Comparison of ENCODE assay signal across 25 mouse cellular contexts in the genomic region with DNA sequence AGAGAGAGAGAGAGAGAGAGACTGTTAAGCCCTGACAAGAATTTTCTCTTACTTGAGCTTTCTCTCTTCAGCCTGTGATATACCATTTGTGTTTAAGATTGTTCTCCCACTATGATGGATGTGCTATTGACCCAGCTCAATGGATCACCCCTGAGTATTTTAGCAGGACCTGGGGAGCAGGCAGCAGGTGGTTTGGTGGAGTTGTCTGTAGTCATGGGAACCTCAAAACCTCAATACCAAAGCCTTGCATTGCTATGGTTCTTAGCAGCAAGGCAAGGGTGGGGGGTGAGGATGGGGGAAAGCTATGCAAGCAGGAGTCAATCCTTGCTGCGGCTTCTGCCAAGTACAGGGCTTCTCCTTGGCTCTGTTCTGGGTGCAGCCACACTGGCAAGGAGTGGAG. TPM values are rescaled to one million over a fixed set of nuclear protein-coding genes. Genes with fewer than 3 reads are reported as not detected.
DNase-seq lines count a peak whose midpoint lies in the region; ATAC-seq and TF ChIP-seq lines count a peak whose summit lies in the region.
"Had no signal": no experiment of that assay in that cellular context is flagged by ENCODE, and none has a peak within 500 bp of the region (broad histone marks: within the 10 kb centered on the region; RNA-seq: fewer than 3 reads in every experiment).

No protein-coding gene starts in this region.

- no peaks in the 10 kb centered on the region for H3K27me3 ChIP-seq in MEL (ENCODE audit: control insufficient read depth in 1 of 2, insufficient read depth in 2 of 2, low read length in 2 of 2)
- H3K27me3 ChIP-seq in liver, embryonic 15.5 days, result no peaks in the 10 kb centered on the region
- no peaks in the 10 kb centered on the region for H3K27me3 ChIP-seq in limb, embryonic 10.5 days (ENCODE audit: low read depth, poor library complexity, severe bottlenecking)
- H3K27me3 ChIP-seq: embryonic facial prominence, embryonic 15.5 days; hindbrain, embryonic 13.5 days; Patski had no signal

- H3K79me2 ChIP-seq in MEL (ENCODE audit: control insufficient read depth, insufficient read depth, low read length, poor library complexity), result no peaks in the 10 kb centered on the region

- peak overlapping the region; percentile 50 to 53 for H3K4me3 ChIP-seq in MEL (ENCODE audit: control insufficient read depth in 1 of 2, insufficient read depth in 1 of 2, low read depth in 2 of 2, low read length in 2 of 2)
- H3K4me3 ChIP-seq in liver, embryonic 15.5 days (replicated peaks), result no peak overlapping the region
- no peak overlapping the region for H3K4me3 ChIP-seq in limb, embryonic 10.5 days
- H3K4me3 ChIP-seq: embryonic facial prominence, embryonic 15.5 days; forebrain, embryonic 10.5 days; gastrocnemius, adult 2 months; heart, embryonic 10.5 days; hindbrain, embryonic 13.5 days had no signal

- TF ChIP-seq POLR2A in MEL (IDR thresholded peaks at IDR 0.05; ENCODE audit: control insufficient read depth in 1 of 2, insufficient read depth in 1 of 2, low read depth in 1 of 2, low read length in 2 of 2, poor library complexity in 1 of 2), result no peak

- no peak for ATAC-seq in liver, embryonic 15.5 days (ENCODE audit: insufficient read depth)
- ATAC-seq in megakaryocyte-erythroid progenitor cell, adult 5-6 weeks (replicated peaks; ENCODE audit: low FRiP score, low TSS enrichment, poor library complexity, severe bottlenecking), result peak; percentile 31
- ATAC-seq: CD4-positive, CD25-positive, alpha-beta regulatory T cell, adult 4 months; forebrain, embryonic 14.5 days; hindbrain, postnatal 0 days; Patski had no signal

- no peaks in the 10 kb centered on the region for H3K9me3 ChIP-seq in MEL (replicated peaks; ENCODE audit: insufficient read depth, low read length)
- no peaks in the 10 kb centered on the region for H3K9me3 ChIP-seq in liver, embryonic 15.5 days (replicated peaks)
- no peaks in the 10 kb centered on the region for H3K9me3 ChIP-seq in limb, embryonic 10.5 days (replicated peaks)
- H3K9me3 ChIP-seq: embryonic facial prominence, embryonic 15.5 days; forebrain, embryonic 10.5 days; G1E; heart, embryonic 10.5 days; hindbrain, embryonic 13.5 days had no signal

- TF ChIP-seq EP300 in MEL (IDR thresholded peaks at IDR 0.05; ENCODE audit: low read depth in 1 of 2, low read length in 2 of 2), result no peak

- peak overlapping the region; percentile 94 for H3K27ac ChIP-seq in MEL (ENCODE audit: control insufficient read depth, low read depth, low read length)
- H3K27ac ChIP-seq in liver, embryonic 15.5 days (replicated peaks), result no peak overlapping the region
- no peak overlapping the region for H3K27ac ChIP-seq in limb, embryonic 10.5 days
- H3K27ac ChIP-seq: embryonic facial prominence, embryonic 15.5 days; forebrain, embryonic 10.5 days; gastrocnemius, adult 2 months; heart, embryonic 10.5 days; hindbrain, embryonic 13.5 days; hindbrain, postnatal 0 days had no signal

- DNase-seq in MEL (ENCODE audit: low read depth, low spot score), result peak; percentile 73
- DNase-seq in R1 (ENCODE audit: low read depth, low spot score), result peak; percentile 80
- DNase-seq in left cerebral cortex, adult 18-20 months (ENCODE audit: low spot score in 2 of 2), result no peak
- DNase-seq in limb, embryonic 10.5 days (ENCODE audit: low spot score), result no peak
- no peak for DNase-seq in ovary, adult 18-20 months (ENCODE audit: low spot score)
- DNase-seq: B cell, adult 2 months; cerebellum, adult 11 months; cerebellum, adult 8-10 months; cerebellum, postnatal 14 days; embryo, embryonic 11 days; gastrocnemius, adult 2 months; gastrocnemius, postnatal 36 days; heart, adult 18-20 months; heart, postnatal 10 days had no signal

- TF ChIP-seq RAD21 in MEL (IDR thresholded peaks at IDR 0.05; ENCODE audit: low read depth, low read length), result no peak

- peaks cover 3 to 26% of the 10 kb centered on the region in 2 experiments; a peak in 3 of 4 replicates for H3K4me1 ChIP-seq in MEL (ENCODE audit: control insufficient read depth in 1 of 2, insufficient read depth in 2 of 2, low read length in 2 of 2)
- peaks cover 25% of the 10 kb centered on the region for H3K4me1 ChIP-seq in liver, embryonic 15.5 days (replicated peaks)
- peaks cover 14% of the 10 kb centered on the region for H3K4me1 ChIP-seq in limb, embryonic 10.5 days
- H3K4me1 ChIP-seq: embryonic facial prominence, embryonic 15.5 days had no signal

- peak overlapping the region; percentile 56; the same call in 1 of the 2 replicates for H3K4me2 ChIP-seq in liver, embryonic 15.5 days
- H3K4me2 ChIP-seq: embryonic facial prominence, embryonic 15.5 days; hindbrain, embryonic 13.5 days had no signal

- TF ChIP-seq CTCF in MEL (IDR thresholded peaks at IDR 0.05 in 2 of 3, conservative IDR thresholded peaks at IDR 0.05 in 1 of 3; ENCODE audit: control insufficient read depth in 1 of 3, insufficient read depth in 1 of 3, low read depth in 2 of 3, low read length in 3 of 3, poor library complexity in 1 of 3, severe bottlenecking in 1 of 3), result no peak

- 75% methylated on average over 1 of the region's 1 CpGs for WGBS in liver, embryonic 15.5 days (ENCODE audit: insufficient replicate concordance)
- WGBS in limb, embryonic 10.5 days, result 97% methylated on average over 1 of the region's 1 CpGs

- H3K9ac ChIP-seq in MEL (ENCODE audit: control insufficient read depth, low read depth, low read length, poor library complexity, severe bottlenecking), result peak overlapping the region; percentile 65
- H3K9ac ChIP-seq in liver, embryonic 15.5 days, result no peak overlapping the region
- H3K9ac ChIP-seq: embryonic facial prominence, embryonic 15.5 days; hindbrain, embryonic 13.5 days had no signal

- H3K36me3 ChIP-seq in MEL (ENCODE audit: control insufficient read depth in 1 of 2, insufficient read depth in 2 of 2, low read length in 2 of 2), result peaks cover 0 to 20% of the 10 kb centered on the region in 2 experiments; a peak in 2 of 4 replicates
- H3K36me3 ChIP-seq in liver, embryonic 15.5 days (replicated peaks), result no peaks in the 10 kb centered on the region
- H3K36me3 ChIP-seq in limb, embryonic 10.5 days, result peaks cover 7% of the 10 kb centered on the region; the same call in 1 of the 2 replicates
- H3K36me3 ChIP-seq: embryonic facial prominence, embryonic 15.5 days had no signal

TF ChIP-seq in MEL, 35 proteins besides CTCF, POLR2A, EP300 and RAD21:
- TF ChIP-seq MEF2A (IDR thresholded peaks at IDR 0.05; ENCODE audit: extremely low read depth, insufficient replicate concordance, low read depth, low read length, poor library complexity, severe bottlenecking), result no peak
- no peak for TF ChIP-seq MAZ (IDR thresholded peaks at IDR 0.05; ENCODE audit: low read depth, low read length)
- peak; percentile 87; the same call in 1 of the 2 replicates for TF ChIP-seq JUND (IDR thresholded peaks at IDR 0.05; ENCODE audit: low read depth, low read length)
TF ChIP-seq in MEL: peak in this region for 1.

RNA-seq across cellular contexts. Expression of gene Kit, which starts 48.8 kb away (rescaled TPM):
- 0.36 and 1.0 TPM in 2 replicates for total RNA-seq in MEL (2012; rRNA removed)
- 1 to 10 TPM in 1 of 2 experiments, not detected in 1; 1.8 TPM for polyA plus RNA-seq in MEL (2012; ENCODE audit: insufficient read depth in 1 of 2, insufficient read length in 2 of 2, low read depth in 1 of 2, low replicate concordance in 2 of 2, missing spikeins in 1 of 2)
- 13.9 and 15.0 TPM in 2 replicates for polyA plus RNA-seq in liver, embryonic 15.5 days (2015; fragmentation: Nextera tagmentation; extraction: Ambion mirVana)
- 238 and 240 TPM in 2 replicates for total RNA-seq in megakaryocyte-erythroid progenitor cell, adult 5-6 weeks (2014; fragmentation: Nextera tagmentation)
- total RNA-seq in megakaryocyte-erythroid progenitor cell, adult 5-6 weeks (2017), result 148 and 188 TPM in 2 replicates
- total RNA-seq in left cerebral cortex, adult 18-20 months (2021), result 10 to 100 TPM; 31.4 to 32.6 TPM
- 12.8 and 14.5 TPM in 2 replicates for polyA plus RNA-seq in limb, embryonic 10.5 days (2016; fragmentation: Nextera tagmentation; extraction: Ambion mirVana)

Comparison
In these comparisons a context has a peak if more than half of its experiments do, and no peak if none do; other contexts are left out.
1. DNase-seq: peak in MEL (single experiment) and R1 (single experiment); none in left cerebral cortex, adult 18-20 months (0 of 2), limb, embryonic 10.5 days (single experiment) and ovary, adult 18-20 months (single experiment).
2. H3K4me3 ChIP-seq: peak in MEL (2 of 2); none in liver, embryonic 15.5 days (single experiment) and limb, embryonic 10.5 days (single experiment).
3. RNA of gene Kit, which starts 48.8 kb away (total RNA-seq): 148 to 240 TPM in megakaryocyte-erythroid progenitor cell, adult 5-6 weeks and 31.4 to 32.6 TPM in left cerebral cortex, adult 18-20 months; 0.36 to 1.0 TPM in MEL; every median in the first group is over 10 times any median in the second.